Mouse (Mus musculus) hindbrain, embryonic 14.5 days (tissue): ENCODE results near the gene Lrrc8d. TPM values are rescaled to one million over a fixed set of nuclear protein-coding genes. Genes with fewer than 3 reads are reported as not detected.

Source experiments
- ATAC-seq: fragments of 200-750 bp; cut with Nextera tagmentation; 2 replicates; pipeline ENCODE4 v1.8.0; 2017; ENCODE audit warnings: moderate number of reproducible peaks, mild to moderate bottlenecking, moderate TSS enrichment, moderate library complexity; ENCODE audit not compliant: low FRiP score
- DNase-seq: peaks from one replicate; pipeline ENCODE4 v3.0.0-alpha.2; 2015; ENCODE audit warnings: low spot score
- H3K27ac ChIP-seq: fragments of 300-500 bp; sonication (generic); 2 replicates; pipeline ENCODE4 v1.5.1; 2014; ENCODE audit warnings: mild to moderate bottlenecking, moderate library complexity
- H3K27me3 ChIP-seq: fragments of 300-500 bp; sonication (generic); 2 replicates; pipeline ENCODE4 v1.6.1; 2014; ENCODE audit warnings: mild to moderate bottlenecking, low read length, mixed read lengths; ENCODE audit not compliant: control insufficient read depth, insufficient read depth
- H3K36me3 ChIP-seq: fragments of 300-500 bp; sonication (generic); replicated peaks from 2 replicates; pipeline ENCODE4 v1.6.1; 2014; ENCODE audit not compliant: control insufficient read depth, insufficient read depth
- H3K4me1 ChIP-seq: fragments of 300-500 bp; sonication (generic); replicated peaks from 2 replicates; pipeline ENCODE4 v1.6.1; 2014; ENCODE audit warnings: antibody characterized with exemption, low read length, mixed read lengths; ENCODE audit not compliant: control insufficient read depth, insufficient read depth
- H3K4me2 ChIP-seq: fragments of 300-500 bp; sonication (generic); replicated peaks from 2 replicates; pipeline ENCODE4 v1.6.1; 2014; ENCODE audit warnings: mild to moderate bottlenecking, moderate library complexity
- H3K4me3 ChIP-seq: fragments of 300-500 bp; sonication (generic); replicated peaks from 2 replicates; pipeline ENCODE4 v1.5.1; 2014; ENCODE audit warnings: mild to moderate bottlenecking, low read length
- H3K9ac ChIP-seq: fragments of 300-500 bp; sonication (generic); 2 replicates; pipeline ENCODE4 v1.6.1; 2014
- H3K9me3 ChIP-seq: fragments of 300-500 bp; sonication (generic); 2 replicates; pipeline ENCODE4 v1.6.1; 2016; ENCODE audit warnings: low read length; ENCODE audit not compliant: control insufficient read depth
- WGBS: fragments of 180-500 bp; shearing (Covaris S2); extraction: QIAGEN DNeasy Blood & Tissue Kit; methylation state at CpG from one replicate; pipeline ENCODE4 v1.1.7; 2014; 5-methylcytosine and 5-hydroxymethylcytosine counted together
- polyA plus RNA-seq: library from polyadenylated mRNA; unstranded; fragments of >200 nt; fragmentation: Nextera tagmentation; extraction: Ambion mirVana; gene quantifications from 2 replicates; pipeline ENCODE4 v1.2.1, GENCODE M21; 2014

Lrrc8d gene
- polyA plus RNA-seq, 1 experiment from 2014 or later = 38.4 TPM

GRCm38 (mm10) chr5:105669086-105669485 is 30.7 kb upstream of the Lrrc8d start:
- ATAC-seq = no peak
- Histone ChIP-seq H3K4me3 (no peak overlapping the region), H3K4me2 (no peak overlapping the region), H3K27ac (no peak overlapping the region), H3K27me3 (no peaks in the 10 kb centered on the region), H3K9me3 (no peaks in the 10 kb centered on the region), H3K9ac (no peak overlapping the region), H3K36me3 (no peaks in the 10 kb centered on the region), H3K4me1 (no peaks in the 10 kb centered on the region)
- 83% methylated on average over 2 of the region's 2 CpGs for WGBS
- no peak for DNase-seq

- no peak overlapping the region for H3K4me3 ChIP-seq
- H3K27ac ChIP-seq = no peak overlapping the region
- H3K9ac ChIP-seq = no peak overlapping the region
- H3K27me3 ChIP-seq = no peaks in the 10 kb centered on the region
- H3K4me2 ChIP-seq = no peak overlapping the region
- no peaks in the 10 kb centered on the region for H3K9me3 ChIP-seq
- DNase-seq (no peak), ATAC-seq (no peak)
- no peaks in the 10 kb centered on the region for H3K4me1 ChIP-seq
- 80% methylated on average over 10 of the region's 10 CpGs for WGBS
- H3K36me3 ChIP-seq = no peaks in the 10 kb centered on the region
Measured at GRCm38 (mm10) chr5:105669508-105670353, 30.0 kb upstream of the Lrrc8d start.

GRCm38 (mm10) chr5:105672332-105672731 is 27.4 kb upstream of the Lrrc8d start:
- Histone ChIP-seq H3K9me3 (no peaks in the 10 kb centered on the region), H3K27ac (no peak overlapping the region), H3K4me3 (no peak overlapping the region), H3K36me3 (no peaks in the 10 kb centered on the region), H3K9ac (no peak overlapping the region), H3K27me3 (no peaks in the 10 kb centered on the region), H3K4me2 (no peak overlapping the region), H3K4me1 (no peaks in the 10 kb centered on the region)
- DNase-seq (no peak), ATAC-seq (no peak)
- 54% methylated on average over 4 of the region's 4 CpGs for WGBS

- Histone ChIP-seq H3K9ac (no peak overlapping the region), H3K36me3 (no peaks in the 10 kb centered on the region), H3K4me2 (no peak overlapping the region), H3K27ac (no peak overlapping the region), H3K27me3 (no peaks in the 10 kb centered on the region), H3K4me3 (no peak overlapping the region), H3K9me3 (no peaks in the 10 kb centered on the region), H3K4me1 (no peaks in the 10 kb centered on the region)
- DNase-seq (no peak), ATAC-seq (no peak)
- 97% methylated on average over 4 of the region's 4 CpGs for WGBS
Measured at GRCm38 (mm10) chr5:105675511-105675910, 24.3 kb upstream of the Lrrc8d start.

- Histone ChIP-seq H3K9ac (no peak overlapping the region), H3K4me1 (no peaks in the 10 kb centered on the region), H3K9me3 (no peaks in the 10 kb centered on the region), H3K27ac (no peak overlapping the region), H3K4me2 (no peak overlapping the region), H3K27me3 (no peaks in the 10 kb centered on the region), H3K36me3 (no peaks in the 10 kb centered on the region), H3K4me3 (no peak overlapping the region)
- WGBS = 93% methylated on average over 2 of the region's 2 CpGs
- no peak for DNase-seq
- no peak for ATAC-seq
Measured at GRCm38 (mm10) chr5:105677071-105677470, 22.7 kb upstream of the Lrrc8d start.

GRCm38 (mm10) chr5:105678243-105678642 is 21.5 kb upstream of the Lrrc8d start:
- Histone ChIP-seq H3K36me3 (no peaks in the 10 kb centered on the region), H3K27me3 (no peaks in the 10 kb centered on the region), H3K27ac (no peak overlapping the region), H3K9ac (no peak overlapping the region), H3K4me2 (no peak overlapping the region), H3K4me1 (no peaks in the 10 kb centered on the region), H3K4me3 (no peak overlapping the region), H3K9me3 (no peaks in the 10 kb centered on the region)
- ATAC-seq (no peak), DNase-seq (no peak)
- WGBS = 86% methylated on average over 8 of the region's 8 CpGs

GRCm38 (mm10) chr5:105679261-105679660 is 20.5 kb upstream of the Lrrc8d start:
- WGBS = 71% methylated on average over 4 of the region's 4 CpGs
- DNase-seq (no peak), ATAC-seq (no peak)
- Histone ChIP-seq H3K27me3 (no peaks in the 10 kb centered on the region), H3K9me3 (no peaks in the 10 kb centered on the region), H3K4me1 (no peaks in the 10 kb centered on the region; the same call in 1 of the 2 replicates), H3K4me2 (no peak overlapping the region), H3K36me3 (no peaks in the 10 kb centered on the region), H3K27ac (no peak overlapping the region), H3K9ac (no peak overlapping the region), H3K4me3 (no peak overlapping the region)

GRCm38 (mm10) chr5:105679921-105680843 is 19.6 kb upstream of the Lrrc8d start:
- ATAC-seq (no peak), DNase-seq (no peak)
- H3K9me3 ChIP-seq = no peaks in the 10 kb centered on the region
- no peak overlapping the region for H3K9ac ChIP-seq
- no peak overlapping the region for H3K27ac ChIP-seq
- no peak overlapping the region for H3K4me3 ChIP-seq
- no peaks in the 10 kb centered on the region for H3K36me3 ChIP-seq
- no peaks in the 10 kb centered on the region; the same call in 1 of the 2 replicates for H3K4me1 ChIP-seq
- 43% methylated on average over 9 of the region's 9 CpGs for WGBS
- no peaks in the 10 kb centered on the region for H3K27me3 ChIP-seq
- no peak overlapping the region for H3K4me2 ChIP-seq

GRCm38 (mm10) chr5:105682143-105682611 is 17.6 kb upstream of the Lrrc8d start:
- WGBS = 47% methylated on average over 9 of the region's 9 CpGs
- no peak for DNase-seq
- no peaks in the 10 kb centered on the region for H3K36me3 ChIP-seq
- H3K9me3 ChIP-seq = no peaks in the 10 kb centered on the region
- H3K4me1 ChIP-seq = no peaks in the 10 kb centered on the region; the same call in 1 of the 2 replicates
- H3K4me3 ChIP-seq = no peak overlapping the region
- H3K27ac ChIP-seq = no peak overlapping the region
- no peak overlapping the region for H3K9ac ChIP-seq
- no peak for ATAC-seq
- H3K4me2 ChIP-seq = no peak overlapping the region
- H3K27me3 ChIP-seq = no peaks in the 10 kb centered on the region
